Mouse (Mus musculus): ENCODE measurements around the gene Stx1b. TPM values are rescaled to one million over a fixed set of nuclear protein-coding genes. Genes with fewer than 3 reads are reported as not detected.

Gene Stx1b
- polyA plus RNA-seq, 1 experiment from 2014 or later: 5.5 TPM

- no peaks in the 10 kb centered on the region for H3K27me3 ChIP-seq (ENCODE audit: poor library complexity, severe bottlenecking)
- DNase-seq (ENCODE audit: extremely low spot score, low spot score): no peak
- WGBS: 8% methylated on average over 27 of the region's 27 CpGs
- peak overlapping the region; percentile 65 for H3K4me3 ChIP-seq
- H3K4me1 ChIP-seq: peaks cover 41% of the 10 kb centered on the region
- no peaks in the 10 kb centered on the region for H3K9me3 ChIP-seq
- H3K36me3 ChIP-seq (replicated peaks): peaks cover 35% of the 10 kb centered on the region
- H3K27ac ChIP-seq: peak overlapping the region; percentile 90
Measured at GRCm38 (mm10) chr7:127770039-127770905, 54.1 kb downstream of the Stx1b start.

- peaks cover 42% of the 10 kb centered on the region for H3K36me3 ChIP-seq (replicated peaks)
- H3K9me3 ChIP-seq: no peaks in the 10 kb centered on the region
- peak within 1 kb of the TSS; percentile 90 for H3K27ac ChIP-seq
- DNase-seq (ENCODE audit: extremely low spot score, low spot score): peak; percentile 77
- under 1% methylated on average over 24 of the region's 24 CpGs for WGBS
- peak within 1 kb of the TSS; percentile 65 for H3K4me3 ChIP-seq
- peaks cover 41% of the 10 kb centered on the region for H3K4me1 ChIP-seq
- H3K27me3 ChIP-seq (ENCODE audit: poor library complexity, severe bottlenecking): no peaks in the 10 kb centered on the region
Measured at GRCm38 (mm10) chr7:127769651-127770038, 54.7 kb downstream of the Stx1b start, which contains the start of gene Orai3. Orai3 (plus strand) TSS chr7:127769815.

- H3K36me3 ChIP-seq (replicated peaks): peaks cover 47% of the 10 kb centered on the region
- no peaks in the 10 kb centered on the region for H3K27me3 ChIP-seq (ENCODE audit: poor library complexity, severe bottlenecking)
- 2% methylated on average over 15 of the region's 16 CpGs for WGBS
- H3K4me1 ChIP-seq: peaks cover 41% of the 10 kb centered on the region
- peak overlapping the region; percentile 65 for H3K4me3 ChIP-seq
- peak; percentile 89 for DNase-seq (ENCODE audit: extremely low spot score, low spot score)
- H3K27ac ChIP-seq: peak overlapping the region; percentile 90
- no peaks in the 10 kb centered on the region for H3K9me3 ChIP-seq
Measured at GRCm38 (mm10) chr7:127768997-127769593, 55.3 kb downstream of the Stx1b start.

GRCm38 (mm10) chr7:127768346-127768996 lies 55.9 kb downstream of the Stx1b start:
- Histone ChIP-seq H3K9me3 (no peaks in the 10 kb centered on the region), H3K27ac (peak overlapping the region; percentile 90), H3K27me3 (ENCODE audit: poor library complexity, severe bottlenecking) (no peaks in the 10 kb centered on the region), H3K36me3 (replicated peaks) (peaks cover 53% of the 10 kb centered on the region), H3K4me1 (peaks cover 41% of the 10 kb centered on the region), H3K4me3 (peak overlapping the region; percentile 65)
- no peak for DNase-seq (ENCODE audit: extremely low spot score, low spot score)
- WGBS: 45% methylated on average over 13 of the region's 13 CpGs

GRCm38 (mm10) chr7:127767671-127768345 lies 56.5 kb downstream of the Stx1b start:
- H3K27ac ChIP-seq: peak overlapping the region; percentile 90

GRCm38 (mm10) chr7:127766851-127767609 lies 57.3 kb downstream of the Stx1b start:
- Histone ChIP-seq H3K27me3 (ENCODE audit: poor library complexity, severe bottlenecking) (no peaks in the 10 kb centered on the region), H3K36me3 (replicated peaks) (peaks cover 66% of the 10 kb centered on the region), H3K4me3 (peak overlapping the region; percentile 65; the same call in 1 of the 2 replicates), H3K9me3 (no peaks in the 10 kb centered on the region), H3K4me1 (peaks cover 41% of the 10 kb centered on the region), H3K27ac (0 out of 2 replicates have a peak overlapping the region, but pooled peaks have one; percentile 90)
- WGBS: 82% methylated on average over 17 of the region's 17 CpGs
- no peak for DNase-seq (ENCODE audit: extremely low spot score, low spot score)

More at GRCm38 (mm10) chr7:127767671-127768345, 56.5 kb downstream of the Stx1b start:
- 92% methylated on average over 19 of the region's 19 CpGs for WGBS
- Histone ChIP-seq H3K9me3 (no peaks in the 10 kb centered on the region), H3K36me3 (replicated peaks) (peaks cover 59% of the 10 kb centered on the region), H3K4me1 (peaks cover 41% of the 10 kb centered on the region), H3K4me3 (peak overlapping the region; percentile 65), H3K27me3 (ENCODE audit: poor library complexity, severe bottlenecking) (no peaks in the 10 kb centered on the region)
- no peak for DNase-seq (ENCODE audit: extremely low spot score, low spot score)

- Histone ChIP-seq H3K4me1 (peaks cover 34% of the 10 kb centered on the region), H3K4me3 (no peak overlapping the region), H3K9me3 (no peaks in the 10 kb centered on the region), H3K36me3 (replicated peaks) (peaks cover 79% of the 10 kb centered on the region), H3K27me3 (ENCODE audit: poor library complexity, severe bottlenecking) (no peaks in the 10 kb centered on the region), H3K27ac (no peak overlapping the region)
- DNase-seq (ENCODE audit: extremely low spot score, low spot score): no peak
- WGBS: 90% methylated on average over 2 of the region's 2 CpGs
Measured at GRCm38 (mm10) chr7:127765756-127766155, 58.6 kb downstream of the Stx1b start.

GRCm38 (mm10) chr7:127763642-127764041 lies 60.7 kb downstream of the Stx1b start:
- 94% methylated on average over 4 of the region's 4 CpGs for WGBS
- Histone ChIP-seq H3K27me3 (ENCODE audit: poor library complexity, severe bottlenecking) (no peaks in the 10 kb centered on the region), H3K27ac (no peak overlapping the region), H3K4me1 (peaks cover 16% of the 10 kb centered on the region), H3K4me3 (no peak overlapping the region), H3K36me3 (replicated peaks) (peaks cover 99% of the 10 kb centered on the region), H3K9me3 (no peaks in the 10 kb centered on the region)
- no peak for DNase-seq (ENCODE audit: extremely low spot score, low spot score)

GRCm38 (mm10) chr7:127761026-127761425 lies 63.3 kb downstream of the Stx1b start:
- H3K36me3 ChIP-seq (replicated peaks): peaks cover 99% of the 10 kb centered on the region
- 58% methylated on average over 7 of the region's 7 CpGs for WGBS
- no peak overlapping the region for H3K4me3 ChIP-seq
- H3K27me3 ChIP-seq (ENCODE audit: poor library complexity, severe bottlenecking): no peaks in the 10 kb centered on the region
- no peak overlapping the region for H3K27ac ChIP-seq
- H3K4me1 ChIP-seq: 0 out of 2 replicates have a peak, but pooled peaks cover 3% of the 10 kb centered on the region
- H3K9me3 ChIP-seq: no peaks in the 10 kb centered on the region
- peak; percentile 59 for DNase-seq (ENCODE audit: extremely low spot score, low spot score)

- 0 out of 2 replicates have a peak overlapping the region, but pooled peaks have one; percentile 5 for H3K4me3 ChIP-seq
- 0 out of 2 replicates have a peak, but pooled peaks cover 3% of the 10 kb centered on the region for H3K4me1 ChIP-seq
- 99% methylated on average over 3 of the region's 3 CpGs for WGBS
- H3K36me3 ChIP-seq (replicated peaks): peaks cover 99% of the 10 kb centered on the region
- DNase-seq (ENCODE audit: extremely low spot score, low spot score): no peak
- no peaks in the 10 kb centered on the region for H3K27me3 ChIP-seq (ENCODE audit: poor library complexity, severe bottlenecking)
- H3K9me3 ChIP-seq: no peaks in the 10 kb centered on the region
- no peak overlapping the region for H3K27ac ChIP-seq
Measured at GRCm38 (mm10) chr7:127760478-127760877, 63.9 kb downstream of the Stx1b start.

- H3K27me3 ChIP-seq (ENCODE audit: poor library complexity, severe bottlenecking): no peaks in the 10 kb centered on the region
- peaks cover 99% of the 10 kb centered on the region for H3K36me3 ChIP-seq (replicated peaks)
- H3K27ac ChIP-seq: no peak overlapping the region
- DNase-seq (ENCODE audit: extremely low spot score, low spot score): no peak
- 64% methylated on average over 6 of the region's 6 CpGs for WGBS
- H3K9me3 ChIP-seq: no peaks in the 10 kb centered on the region
- H3K4me3 ChIP-seq: no peak overlapping the region
- H3K4me1 ChIP-seq: 0 out of 2 replicates have a peak, but pooled peaks cover 3% of the 10 kb centered on the region
Measured at GRCm38 (mm10) chr7:127759716-127760115, 64.6 kb downstream of the Stx1b start.
